Mouse (Mus musculus) neutrophil, adult 83 days (primary cell): Measurements from ENCODE around the gene Fry. TPM values are rescaled to one million over a fixed set of nuclear protein-coding genes. Genes with fewer than 3 reads are reported as not detected.

Experiments
- total RNA-seq, 2 experiments: library from RNA; stranded (reverse); gene quantifications; one replicate each; pipeline ENCODE4 v1.2.4; 2023

The Fry gene
- 100 to 1,000 TPM; 142 to 167 TPM for total RNA-seq

DNA sequence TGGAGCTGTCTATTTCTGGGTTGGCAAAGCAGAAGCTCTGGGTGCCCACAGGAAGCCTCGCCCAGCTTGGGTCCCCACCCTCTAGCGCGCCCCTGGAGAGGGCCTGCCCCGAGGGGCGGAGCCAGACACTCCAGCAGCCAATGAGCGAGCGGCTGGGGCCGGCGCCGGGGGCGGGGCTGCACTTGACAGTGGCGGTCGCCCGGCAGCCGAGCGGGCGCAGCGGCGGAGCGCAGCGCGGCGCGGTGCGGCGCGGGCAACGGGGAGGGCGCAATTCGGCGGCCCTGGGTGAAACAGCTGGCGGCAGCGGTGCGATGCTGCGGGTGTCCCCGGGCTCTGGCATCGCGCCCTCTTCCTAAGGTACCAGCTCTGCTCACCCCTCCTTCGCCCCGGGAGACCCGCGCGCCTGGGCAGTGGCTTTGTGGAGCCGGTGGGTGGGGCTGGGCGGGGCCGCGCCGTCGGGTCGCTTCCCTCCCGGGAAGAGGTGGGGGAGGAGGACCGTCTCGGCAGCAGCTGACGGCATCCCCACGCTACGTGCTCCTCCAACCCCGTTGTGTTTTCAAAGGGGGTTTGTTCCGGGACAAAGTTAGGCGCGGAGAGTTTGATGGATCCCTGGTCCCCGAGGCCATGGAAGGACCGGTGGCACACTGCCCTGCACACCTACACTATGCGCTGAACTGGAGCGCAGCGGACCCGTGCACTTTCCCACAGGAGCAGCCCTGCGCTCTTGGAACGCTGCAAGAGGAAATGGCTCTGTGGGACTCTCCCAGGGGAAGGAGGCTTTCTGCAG, at the start of gene Fry:
Fry (plus strand) TSS at position 191 of the 787 bp plus-strand sequence.

GRCm38 (mm10) chr5:150518064-150518463, 399.6 kb downstream of the Fry start, which contains the start of gene Zar1l:
TSS of gene Zar1l (minus strand) at chr5:150518164.

DNA sequence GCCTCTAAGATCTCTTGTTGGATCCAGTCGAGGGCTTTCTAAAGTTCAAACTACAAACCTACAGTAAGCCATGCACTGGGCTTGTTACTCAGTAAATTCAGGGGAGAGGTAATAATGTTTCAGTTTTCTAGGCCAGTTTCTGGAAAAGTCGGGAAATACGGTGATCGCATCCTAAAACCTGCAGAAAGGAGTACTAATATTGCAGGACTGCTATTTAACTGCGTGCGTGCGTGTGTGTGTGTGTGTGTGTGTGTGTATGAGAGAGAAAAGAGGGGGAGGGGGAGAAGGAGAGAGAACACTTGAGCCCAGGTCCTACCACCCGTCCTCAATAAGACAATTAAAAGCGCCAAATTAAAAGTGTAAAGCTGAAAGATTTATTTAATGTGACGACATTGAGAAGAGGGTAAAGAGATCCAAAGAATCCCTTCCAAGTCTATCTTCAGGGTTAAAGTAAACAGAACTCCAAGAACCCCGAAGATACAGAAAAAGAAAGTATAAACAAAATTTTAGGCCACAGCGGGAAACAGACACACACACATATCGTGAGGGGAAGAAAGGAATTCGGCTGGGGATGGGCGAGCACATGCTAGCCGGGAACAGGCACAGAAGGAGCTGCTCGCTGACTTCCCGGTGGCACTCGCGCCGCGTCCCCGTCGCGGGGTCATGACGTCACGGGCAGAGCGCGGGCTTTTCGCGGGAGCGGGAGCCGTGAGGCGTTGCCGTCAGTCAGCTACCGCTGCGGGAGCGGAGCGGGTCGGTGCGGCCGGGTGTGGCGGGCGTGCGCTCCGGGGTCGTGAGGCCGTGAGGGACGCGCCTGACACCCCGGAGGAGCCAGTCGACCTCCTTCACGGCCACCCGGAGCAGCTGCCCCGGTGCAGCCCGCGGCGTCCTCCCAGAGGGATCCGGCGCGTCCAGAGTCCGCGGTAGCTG, 403.8 kb downstream of the Fry start, which contains the start of gene Brca2:
Brca2 (plus strand) TSS at position 694 of the 930 bp plus-strand sequence.

Other genes with a start within 250 kb of the Fry start
- not detected for gene Rxfp2, start 100.0 kb upstream of the Fry start, total RNA-seq